Mouse (Mus musculus) adrenal gland, adult (tissue): ENCODE measurements at regions not wholly inside any gene's neighbourhood (a gene's known extent, or its start where the extent isn't known, plus 50 kb on each side); places are given as distances from the start of the nearest gene placed in this dataset.
"Not testable (repeated sequence)": the region's sequence is repeated elsewhere in the genome, so short reads cannot be mapped to it uniquely, and the experiment has no call there.

Experiments
- DNase-seq, 2 experiments: peaks; one replicate each; pipeline ENCODE4 v3.0.0; 2022 to 2023; ENCODE audit warnings: low spot score in 1 of 2; ENCODE audit not compliant: inconsistent age in 2 of 2

- DNase-seq = no peak
These were observed 605.7 kb downstream of the Tbl1xr1 start for GRCm38 (mm10) chr3:22681999-22682648.

GRCm38 (mm10) chr3:22699317-22699716 lies 622.9 kb downstream of the Tbl1xr1 start:
- DNase-seq = no peak

- not testable (repeated sequence) for DNase-seq
These were observed 625.0 kb downstream of the Tbl1xr1 start for GRCm38 (mm10) chr3:22701486-22701885.

- no peak for DNase-seq
These were observed 629.2 kb downstream of the Tbl1xr1 start for GRCm38 (mm10) chr3:22705673-22706072.

- DNase-seq = peak in 1 of 2 experiments; percentile 23
These were observed 668.6 kb downstream of the Tbl1xr1 start for GRCm38 (mm10) chr3:22745026-22745425.
